Mouse (Mus musculus) heart, embryonic 11.5 days (tissue): Measurements from ENCODE around the gene 4930407I10Rik. TPM values are rescaled to one million over a fixed set of nuclear protein-coding genes. Genes with fewer than 3 reads are reported as not detected.

Experiments used
- ATAC-seq: fragments of 200-750 bp; cut with Nextera tagmentation; replicated peaks from 2 replicates; pipeline ENCODE4 v1.8.0; 2017; ENCODE audit warnings: moderate library complexity; ENCODE audit not compliant: insufficient number of reproducible peaks, low FRiP score, low TSS enrichment
- H3K27ac ChIP-seq: fragments of 300-500 bp; sonication (generic); 2 replicates; pipeline ENCODE4 v1.5.1; 2014; ENCODE audit warnings: mild to moderate bottlenecking, low read depth, low read length
- H3K27me3 ChIP-seq: fragments of 300-500 bp; sonication (generic); 2 replicates; pipeline ENCODE4 v1.6.1; 2014; ENCODE audit warnings: mild to moderate bottlenecking, low read length, mixed read lengths; ENCODE audit not compliant: control insufficient read depth, insufficient read depth
- H3K36me3 ChIP-seq: fragments of 300-500 bp; sonication (generic); 2 replicates; pipeline ENCODE4 v1.6.1; 2014; ENCODE audit warnings: mild to moderate bottlenecking, low read length, moderate library complexity, mixed read lengths; ENCODE audit not compliant: control insufficient read depth, insufficient read depth
- H3K4me1 ChIP-seq: fragments of 300-500 bp; sonication (generic); 2 replicates; pipeline ENCODE4 v1.6.1; 2014; ENCODE audit warnings: low read length; ENCODE audit not compliant: control insufficient read depth, insufficient read depth
- H3K4me2 ChIP-seq: fragments of 300-500 bp; sonication (generic); 2 replicates; pipeline ENCODE4 v1.6.1; 2014; ENCODE audit warnings: mild to moderate bottlenecking, moderate library complexity
- H3K4me3 ChIP-seq: fragments of 300-500 bp; sonication (generic); 2 replicates; pipeline ENCODE4 v1.5.1; 2014; ENCODE audit warnings: low read depth, low read length
- H3K9ac ChIP-seq: fragments of 300-500 bp; sonication (generic); 2 replicates; pipeline ENCODE4 v1.6.1; 2014; ENCODE audit warnings: mild to moderate bottlenecking, low read depth, low read length, moderate library complexity
- H3K9me3 ChIP-seq: fragments of 300-500 bp; sonication (generic); replicated peaks from 2 replicates; pipeline ENCODE4 v1.6.1; 2016; ENCODE audit warnings: low read length; ENCODE audit not compliant: control insufficient read depth
- WGBS: fragments of 180-500 bp; shearing (Covaris S2); extraction: QIAGEN DNeasy Blood & Tissue Kit; methylation state at CpG from one replicate; pipeline ENCODE4 v1.1.7; 2014; ENCODE audit not compliant: insufficient replicate concordance; 5-methylcytosine and 5-hydroxymethylcytosine counted together
- polyA plus RNA-seq: library from polyadenylated mRNA; unstranded; fragments of >200 nt; fragmentation: Nextera tagmentation; extraction: Ambion mirVana; gene quantifications from 2 replicates; pipeline ENCODE4 v1.2.1, GENCODE M21; 2014

4930407I10Rik gene
- polyA plus RNA-seq, 1 experiment from 2014 or later, result not detected

DNA sequence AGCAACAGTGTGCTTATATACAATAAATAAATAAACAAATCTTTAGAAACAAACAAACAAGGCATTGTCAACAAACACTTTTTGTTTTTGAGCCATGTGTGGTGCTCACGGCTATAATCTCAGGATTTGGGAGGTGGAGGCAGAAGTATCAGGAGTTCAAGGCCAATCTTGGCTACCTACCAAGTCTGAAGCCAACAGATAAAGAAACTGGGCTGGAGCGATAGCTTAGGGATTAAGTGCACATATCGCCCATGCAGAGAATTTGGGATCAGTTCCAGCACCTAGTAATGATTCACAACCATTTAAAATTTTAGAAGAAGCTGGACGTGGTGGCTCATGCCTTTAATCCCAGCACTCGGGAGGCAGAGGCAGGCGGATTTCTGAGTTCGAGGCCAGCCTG, 14.5 kb downstream of the 4930407I10Rik start:
- no peak for ATAC-seq
- peaks cover 39% of the 10 kb centered on the region for H3K27me3 ChIP-seq
- peaks cover 3% of the 10 kb centered on the region; the same call in 1 of the 2 replicates for H3K9me3 ChIP-seq
- WGBS, result 71% methylated on average over 7 of the region's 7 CpGs
- no peak overlapping the region for H3K4me3 ChIP-seq
- H3K4me2 ChIP-seq, result no peak overlapping the region
- H3K27ac ChIP-seq, result no peak overlapping the region
- H3K4me1 ChIP-seq, result no peaks in the 10 kb centered on the region
- no peaks in the 10 kb centered on the region for H3K36me3 ChIP-seq
- H3K9ac ChIP-seq, result no peak overlapping the region

DNA sequence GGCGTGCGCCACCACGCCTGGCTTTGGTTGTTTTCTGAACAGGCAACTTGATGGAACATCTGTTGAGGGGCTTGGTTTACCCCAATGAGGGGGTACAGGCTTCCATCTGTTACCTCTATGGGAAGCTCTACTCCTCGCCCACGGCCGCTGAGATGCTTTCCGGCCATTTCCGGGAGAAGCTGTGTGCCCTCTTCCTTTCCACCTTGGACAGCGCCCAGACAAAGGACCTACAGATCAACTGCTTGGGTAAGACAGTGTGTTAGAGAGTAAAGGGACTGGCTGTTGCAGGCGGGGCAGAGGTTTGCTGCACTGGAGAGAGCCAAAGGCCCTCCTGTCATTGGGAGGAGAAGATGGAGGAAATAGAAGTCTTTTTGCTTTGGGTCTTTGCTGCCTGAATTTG, 20.9 kb downstream of the 4930407I10Rik start:
- ATAC-seq, result no peak
- Histone ChIP-seq H3K4me3 (no peak overlapping the region), H3K36me3 (no peaks in the 10 kb centered on the region), H3K4me1 (no peaks in the 10 kb centered on the region), H3K9me3 (no peaks in the 10 kb centered on the region), H3K9ac (no peak overlapping the region), H3K27ac (no peak overlapping the region), H3K27me3 (no peaks in the 10 kb centered on the region), H3K4me2 (no peak overlapping the region)
- 56% methylated on average over 10 of the region's 10 CpGs for WGBS

DNA sequence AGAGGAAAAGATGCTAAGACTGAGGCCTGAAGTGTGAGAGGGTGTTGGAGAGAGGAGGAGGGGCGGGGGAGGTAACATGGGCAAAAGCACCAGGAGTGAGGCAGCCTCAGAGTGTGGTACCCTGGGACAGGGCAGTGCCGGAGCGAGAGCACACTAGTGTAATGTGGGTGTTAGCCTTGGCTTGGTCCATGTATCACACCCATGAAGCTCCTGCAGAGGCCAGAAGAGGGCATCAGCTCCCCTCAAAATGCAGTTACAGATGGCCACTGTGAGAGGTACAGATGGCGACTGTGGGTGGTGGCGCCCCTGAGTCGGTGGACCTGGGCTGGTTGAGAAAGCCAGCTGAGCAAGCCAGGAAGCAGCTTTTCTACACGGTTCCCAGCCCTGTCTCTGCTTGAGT, 22.2 kb downstream of the 4930407I10Rik start:
- H3K27me3 ChIP-seq, result no peaks in the 10 kb centered on the region
- H3K36me3 ChIP-seq, result no peaks in the 10 kb centered on the region
- no peaks in the 10 kb centered on the region for H3K4me1 ChIP-seq
- 29% methylated on average over 7 of the region's 7 CpGs for WGBS
- H3K9me3 ChIP-seq, result no peaks in the 10 kb centered on the region
- no peak overlapping the region for H3K4me2 ChIP-seq
- no peak for ATAC-seq
- H3K27ac ChIP-seq, result no peak overlapping the region
- no peak overlapping the region for H3K4me3 ChIP-seq
- no peak overlapping the region for H3K9ac ChIP-seq

DNA sequence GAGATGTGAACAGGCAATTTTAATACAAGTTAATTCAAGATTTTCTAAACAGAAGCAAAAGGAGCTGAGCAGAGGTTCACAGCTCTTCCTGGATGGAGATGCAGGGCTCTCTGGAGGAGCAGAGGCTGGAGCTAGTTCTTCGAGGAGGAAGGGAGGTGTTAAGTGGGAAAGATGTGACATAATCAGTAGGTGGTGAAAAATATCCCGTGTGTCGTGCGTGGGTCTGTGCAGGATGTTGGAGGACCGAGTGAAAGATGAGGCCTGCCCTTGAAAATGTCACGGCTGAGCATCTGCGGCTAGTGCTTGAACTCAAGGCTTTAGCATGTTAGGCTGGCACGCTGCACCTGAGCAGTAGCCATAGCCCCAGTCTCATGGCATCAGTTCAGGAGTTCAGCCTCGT, 26.7 kb downstream of the 4930407I10Rik start:
- 74% methylated on average over 9 of the region's 9 CpGs for WGBS

DNA sequence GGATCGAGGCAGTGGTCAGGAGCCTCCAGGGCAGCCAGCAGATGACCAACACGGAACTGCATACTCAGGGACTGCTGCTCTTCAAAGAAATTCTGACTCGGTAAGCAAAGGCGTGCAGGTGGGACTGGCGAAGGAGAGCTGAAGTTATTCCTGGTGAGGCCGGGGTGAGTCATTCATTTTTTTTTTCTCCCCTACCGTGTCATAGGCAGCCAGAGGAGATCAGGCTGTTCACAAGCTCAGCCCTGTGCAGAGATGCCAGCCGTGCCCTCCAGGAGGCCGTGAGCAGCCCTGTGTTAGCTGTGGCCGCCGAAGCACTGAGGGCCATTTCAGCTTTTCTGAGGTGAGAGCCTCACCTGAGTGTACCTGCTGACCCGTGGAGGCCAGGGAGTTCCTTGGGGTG, 27.2 kb downstream of the 4930407I10Rik start:
- no peak overlapping the region for H3K4me3 ChIP-seq
- no peak overlapping the region for H3K9ac ChIP-seq
- no peaks in the 10 kb centered on the region for H3K36me3 ChIP-seq
- H3K4me1 ChIP-seq, result no peaks in the 10 kb centered on the region
- no peak for ATAC-seq
- no peaks in the 10 kb centered on the region for H3K9me3 ChIP-seq
- no peak overlapping the region for H3K4me2 ChIP-seq
- 71% methylated on average over 12 of the region's 12 CpGs for WGBS
- H3K27me3 ChIP-seq, result peaks cover 10% of the 10 kb centered on the region
- H3K27ac ChIP-seq, result no peak overlapping the region

More for the DNA sequence above, 26.7 kb downstream of the 4930407I10Rik start:
- no peak overlapping the region for H3K4me2 ChIP-seq
- H3K27me3 ChIP-seq, result peaks cover 10% of the 10 kb centered on the region
- ATAC-seq, result no peak
- no peak overlapping the region for H3K4me3 ChIP-seq
- H3K9ac ChIP-seq, result no peak overlapping the region
- no peaks in the 10 kb centered on the region for H3K4me1 ChIP-seq
- no peaks in the 10 kb centered on the region for H3K36me3 ChIP-seq
- H3K27ac ChIP-seq, result no peak overlapping the region
- no peaks in the 10 kb centered on the region for H3K9me3 ChIP-seq

DNA sequence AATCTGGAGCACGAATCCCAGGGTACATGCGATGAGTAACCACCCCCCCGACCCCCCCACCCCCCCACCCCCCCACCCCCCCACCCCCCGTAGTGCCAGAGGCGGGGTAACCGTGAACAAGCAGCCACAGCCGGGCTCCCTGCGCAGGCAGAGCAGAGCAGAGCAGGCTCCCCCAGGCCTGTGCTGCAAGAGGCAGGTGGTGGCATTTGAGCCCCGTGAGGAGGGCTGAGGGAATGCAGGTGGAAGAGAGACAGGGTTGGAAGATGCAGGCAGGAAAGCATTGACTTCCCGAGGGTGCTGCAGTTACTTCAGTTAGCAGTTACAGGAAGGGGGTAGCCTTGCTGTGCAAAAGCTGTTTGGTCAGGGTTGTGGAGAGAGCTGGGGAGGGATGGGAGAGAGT, 28.3 kb downstream of the 4930407I10Rik start:
- Histone ChIP-seq H3K4me2 (no peak overlapping the region), H3K9ac (no peak overlapping the region), H3K27ac (no peak overlapping the region), H3K4me1 (no peaks in the 10 kb centered on the region), H3K9me3 (no peaks in the 10 kb centered on the region), H3K4me3 (no peak overlapping the region), H3K36me3 (no peaks in the 10 kb centered on the region), H3K27me3 (peaks cover 14% of the 10 kb centered on the region)
- WGBS, result 19% methylated on average over 10 of the region's 10 CpGs
- no peak for ATAC-seq

DNA sequence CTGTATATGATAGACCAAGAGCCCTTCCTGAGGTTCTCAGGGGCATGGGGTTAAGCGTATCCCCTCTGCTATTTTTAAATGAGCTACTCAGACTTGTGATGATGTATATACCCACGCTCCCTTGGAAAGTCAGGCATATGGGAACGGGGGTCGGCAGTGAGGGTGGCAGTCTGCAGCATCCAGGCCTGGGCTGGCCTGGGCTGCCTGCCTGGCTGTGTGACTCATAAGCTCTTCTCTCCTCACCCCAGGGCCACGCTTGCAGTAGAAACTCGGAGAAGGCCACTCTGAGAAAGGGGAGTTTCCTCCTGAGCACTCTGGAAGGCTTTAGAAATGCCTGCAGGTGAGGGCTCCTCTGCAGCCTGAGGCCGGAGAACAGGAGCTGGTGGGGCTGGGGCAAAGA, 32.1 kb downstream of the 4930407I10Rik start:
- Histone ChIP-seq H3K36me3 (no peaks in the 10 kb centered on the region), H3K4me2 (no peak overlapping the region), H3K4me1 (no peaks in the 10 kb centered on the region), H3K9me3 (no peaks in the 10 kb centered on the region), H3K27me3 (peaks cover 14% of the 10 kb centered on the region), H3K4me3 (no peak overlapping the region), H3K27ac (no peak overlapping the region), H3K9ac (no peak overlapping the region)
- ATAC-seq, result no peak
- WGBS, result 61% methylated on average over 7 of the region's 7 CpGs

DNA sequence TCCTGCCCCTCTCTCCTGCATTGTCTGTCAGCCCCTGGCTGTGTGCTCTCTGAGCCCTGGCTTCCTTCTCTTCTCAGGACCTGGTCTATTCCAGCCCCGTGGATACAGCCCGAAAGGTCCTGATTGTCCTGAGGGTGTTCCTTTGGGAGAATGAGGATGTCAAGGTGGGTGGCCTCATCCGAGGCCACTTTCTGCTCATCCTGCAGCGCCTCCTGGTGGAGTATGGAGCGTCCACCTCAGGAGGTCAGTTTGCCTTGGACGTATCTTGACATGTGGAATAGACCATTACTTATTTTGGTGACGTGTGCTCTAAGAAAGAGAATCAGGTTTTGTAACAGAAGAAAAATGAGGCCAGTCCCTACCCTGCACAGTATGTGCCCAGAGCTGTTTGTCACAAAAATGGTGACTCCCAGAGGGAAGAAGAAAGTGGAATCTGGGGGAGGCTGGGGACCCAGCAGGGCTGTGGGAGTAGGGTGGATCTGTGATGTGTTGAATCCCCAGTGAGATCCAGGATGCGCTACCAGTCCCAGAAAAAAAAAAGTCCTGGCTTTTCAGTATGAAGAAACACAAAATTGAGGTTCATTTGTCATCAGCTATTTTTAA, 48.1 kb downstream of the 4930407I10Rik start:
- Histone ChIP-seq H3K4me2 (no peak overlapping the region), H3K4me1 (no peaks in the 10 kb centered on the region), H3K27ac (no peak overlapping the region), H3K4me3 (no peak overlapping the region), H3K36me3 (no peaks in the 10 kb centered on the region), H3K9me3 (no peaks in the 10 kb centered on the region), H3K27me3 (no peaks in the 10 kb centered on the region), H3K9ac (no peak overlapping the region)
- whole genome bisulfite sequencing, result 20% methylated on average over 8 of the region's 8 CpGs
- ATAC-seq, result no peak
